ENCODE assay signal across 19 mouse cellular contexts in the genomic region with DNA sequence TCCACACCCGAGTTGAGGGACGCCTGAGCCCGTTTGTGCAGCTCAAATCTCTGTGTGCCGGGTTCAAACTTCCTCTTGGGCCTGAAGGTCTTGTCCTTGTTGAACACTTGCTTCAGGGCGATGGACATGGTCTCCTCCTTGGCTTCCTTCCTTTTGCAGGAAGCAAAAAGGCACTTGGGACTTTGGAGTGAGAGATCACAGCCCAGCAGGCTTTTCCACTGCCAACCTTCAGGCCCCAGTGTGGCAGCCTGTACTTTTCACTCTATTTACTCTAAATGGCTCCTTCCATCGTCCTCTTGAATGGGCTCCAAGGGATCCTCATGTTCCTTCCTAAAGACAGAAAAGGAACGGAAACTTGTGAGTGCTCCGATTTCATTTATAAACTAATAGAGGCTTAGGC.
"Had no signal": no experiment of that assay in that cellular context is flagged by ENCODE, and none has a peak within 500 bp of the region (broad histone marks: within the 10 kb centered on the region; RNA-seq: fewer than 3 reads in every experiment).

No protein-coding gene starts in this region.

- ATAC-seq: midbrain, embryonic 16.5 days had no signal

- H3K36me3 ChIP-seq: midbrain, embryonic 12.5 days; neural tube, embryonic 13.5 days; neural tube, embryonic 15.5 days had no signal

- H3K27me3 ChIP-seq: midbrain, embryonic 12.5 days; neural tube, embryonic 13.5 days; neural tube, embryonic 15.5 days had no signal

- H3K4me1 ChIP-seq: midbrain, embryonic 10.5 days; midbrain, embryonic 12.5 days; neural tube, embryonic 13.5 days; neural tube, embryonic 15.5 days had no signal

- DNase-seq: lung, adult 18-20 months; lung, embryonic 14.5 days; lung, postnatal 10 days; lung, postnatal 4 days; midbrain, embryonic 14.5 days; retina, postnatal 1 day; right cerebral cortex, adult 18-20 months; right cerebral cortex, postnatal 25 days; right cerebral cortex, postnatal 4 days; spleen, adult 18-20 months; thymus, adult 2 months; thymus, postnatal 25 days; thymus, postnatal 4 days had no signal

- H3K27ac ChIP-seq: midbrain, embryonic 10.5 days; midbrain, embryonic 12.5 days; neural tube, embryonic 13.5 days; neural tube, embryonic 15.5 days had no signal

- H3K4me3 ChIP-seq: midbrain, embryonic 10.5 days; midbrain, embryonic 12.5 days; myocyte; neural tube, embryonic 13.5 days; neural tube, embryonic 15.5 days had no signal
